Mouse (Mus musculus) heart, embryonic 16.5 days (tissue): ENCODE results near the gene Rfx1. TPM values are rescaled to one million over a fixed set of nuclear protein-coding genes. Genes with fewer than 3 reads are reported as not detected.

Source experiments
- ATAC-seq: fragments of 200-750 bp; cut with Nextera tagmentation; replicated peaks from 2 replicates; pipeline ENCODE4 v1.8.0; 2017; ENCODE audit warnings: moderate number of reproducible peaks; ENCODE audit not compliant: insufficient read depth, low FRiP score; ENCODE audit errors: extremely low read depth
- H3K27ac ChIP-seq: fragments of 300-500 bp; sonication (generic); 2 replicates; pipeline ENCODE4 v1.5.1; 2014; ENCODE audit warnings: mild to moderate bottlenecking, low read length, control low read depth, moderate library complexity
- H3K27me3 ChIP-seq: fragments of 300-500 bp; sonication (generic); 2 replicates; pipeline ENCODE4 v1.6.1; 2014; ENCODE audit warnings: low read length, mixed read lengths; ENCODE audit not compliant: control insufficient read depth, insufficient read depth
- H3K36me3 ChIP-seq: fragments of 300-500 bp; sonication (generic); 2 replicates; pipeline ENCODE4 v1.6.1; 2014; ENCODE audit not compliant: control insufficient read depth, insufficient read depth
- H3K4me1 ChIP-seq: fragments of 300-500 bp; sonication (generic); 2 replicates; pipeline ENCODE4 v1.6.1; 2014; ENCODE audit warnings: low read length, mixed read lengths; ENCODE audit not compliant: control insufficient read depth, insufficient read depth
- H3K4me2 ChIP-seq: fragments of 300-500 bp; sonication (generic); 2 replicates; pipeline ENCODE4 v1.6.1; 2014; ENCODE audit warnings: low read depth, mild to moderate bottlenecking, control low read depth, low read length
- H3K4me3 ChIP-seq: fragments of 300-500 bp; sonication (generic); 2 replicates; pipeline ENCODE4 v1.5.1; 2014; ENCODE audit warnings: mild to moderate bottlenecking, control low read depth, low read length
- H3K9ac ChIP-seq: fragments of 300-500 bp; sonication (generic); 2 replicates; pipeline ENCODE4 v1.6.1; 2014; ENCODE audit warnings: low read length, control low read depth
- H3K9me3 ChIP-seq: fragments of 300-500 bp; sonication (generic); replicated peaks from 2 replicates; pipeline ENCODE4 v1.6.1; 2016; ENCODE audit warnings: low read length; ENCODE audit not compliant: control insufficient read depth
- WGBS: fragments of 180-500 bp; shearing (Covaris S2); extraction: QIAGEN DNeasy Blood & Tissue Kit; methylation state at CpG from one replicate; pipeline ENCODE4 v1.1.7; 2014; 5-methylcytosine and 5-hydroxymethylcytosine counted together
- polyA plus RNA-seq: library from polyadenylated mRNA; unstranded; fragments of >200 nt; fragmentation: Nextera tagmentation; extraction: Ambion mirVana; gene quantifications from 2 replicates; pipeline ENCODE4 v1.2.1, GENCODE M21; 2015

Rfx1 gene
- polyA plus RNA-seq, 1 experiment from 2014 or later = 5.9 TPM

- no peak for ATAC-seq
- H3K4me1 ChIP-seq = no peaks in the 10 kb centered on the region
- no peak overlapping the region for H3K4me3 ChIP-seq
- WGBS = 88% methylated on average over 8 of the region's 8 CpGs
- no peaks in the 10 kb centered on the region for H3K27me3 ChIP-seq
- H3K9ac ChIP-seq = no peak overlapping the region
- peaks cover 19% of the 10 kb centered on the region for H3K36me3 ChIP-seq
- no peak overlapping the region for H3K27ac ChIP-seq
- no peak overlapping the region for H3K4me2 ChIP-seq
- no peaks in the 10 kb centered on the region for H3K9me3 ChIP-seq
These were observed 24.0 kb downstream of the Rfx1 start for GRCm38 (mm10) chr8:84090585-84090984.

- no peak overlapping the region for H3K9ac ChIP-seq
- H3K9me3 ChIP-seq = no peaks in the 10 kb centered on the region
- H3K4me1 ChIP-seq = no peaks in the 10 kb centered on the region
- no peak overlapping the region for H3K4me3 ChIP-seq
- no peak for ATAC-seq
- H3K4me2 ChIP-seq = no peak overlapping the region
- 75% methylated on average over 8 of the region's 8 CpGs for WGBS
- no peak overlapping the region for H3K27ac ChIP-seq
- H3K36me3 ChIP-seq = peaks cover 41% of the 10 kb centered on the region
- no peaks in the 10 kb centered on the region for H3K27me3 ChIP-seq
These were observed 29.4 kb downstream of the Rfx1 start for GRCm38 (mm10) chr8:84096061-84096460.

- peaks cover 42% of the 10 kb centered on the region for H3K36me3 ChIP-seq
- WGBS = 88% methylated on average over 7 of the region's 7 CpGs
These were observed 31.7 kb downstream of the Rfx1 start for GRCm38 (mm10) chr8:84098376-84098775.

GRCm38 (mm10) chr8:84101476-84102270, 35.0 kb downstream of the Rfx1 start:
- WGBS = 91% methylated on average over 25 of the region's 25 CpGs
- Histone ChIP-seq H3K9ac (no peak overlapping the region), H3K4me1 (peaks cover 13% of the 10 kb centered on the region), H3K9me3 (no peaks in the 10 kb centered on the region), H3K27me3 (no peaks in the 10 kb centered on the region), H3K4me3 (no peak overlapping the region), H3K27ac (no peak overlapping the region), H3K36me3 (peaks cover 27% of the 10 kb centered on the region), H3K4me2 (no peak overlapping the region)
- no peak for ATAC-seq

More at GRCm38 (mm10) chr8:84098376-84098775, 31.7 kb downstream of the Rfx1 start:
- peaks cover 4% of the 10 kb centered on the region for H3K4me1 ChIP-seq
- no peaks in the 10 kb centered on the region for H3K9me3 ChIP-seq
- no peak overlapping the region for H3K9ac ChIP-seq
- H3K4me2 ChIP-seq = no peak overlapping the region
- no peak overlapping the region for H3K4me3 ChIP-seq
- no peak for ATAC-seq
- H3K27me3 ChIP-seq = no peaks in the 10 kb centered on the region
- no peak overlapping the region for H3K27ac ChIP-seq

GRCm38 (mm10) chr8:84103601-84104000, 37.0 kb downstream of the Rfx1 start:
- H3K4me2 ChIP-seq = peak overlapping the region; percentile 80
- WGBS = 43% methylated on average over 3 of the region's 3 CpGs
- peaks cover 8% of the 10 kb centered on the region; the same call in 1 of the 2 replicates for H3K36me3 ChIP-seq
- peaks cover 13% of the 10 kb centered on the region for H3K4me1 ChIP-seq
- no peak for ATAC-seq
- peak overlapping the region; percentile 85 for H3K9ac ChIP-seq
- H3K9me3 ChIP-seq = no peaks in the 10 kb centered on the region
- H3K27ac ChIP-seq = 0 out of 2 replicates have a peak overlapping the region, but pooled peaks have one; percentile 10
- peak overlapping the region; percentile 70 for H3K4me3 ChIP-seq
- no peaks in the 10 kb centered on the region for H3K27me3 ChIP-seq

GRCm38 (mm10) chr8:84104221-84104620, 37.6 kb downstream of the Rfx1 start:
- Histone ChIP-seq H3K9ac (peak overlapping the region; percentile 85), H3K4me1 (peaks cover 13% of the 10 kb centered on the region), H3K27ac (peak overlapping the region; percentile 87), H3K36me3 (peaks cover 8% of the 10 kb centered on the region; the same call in 1 of the 2 replicates), H3K4me3 (peak overlapping the region; percentile 70), H3K4me2 (peak overlapping the region; percentile 80), H3K27me3 (no peaks in the 10 kb centered on the region), H3K9me3 (no peaks in the 10 kb centered on the region)
- peak; percentile 67 for ATAC-seq
- WGBS = under 1% methylated on average over 27 of the region's 29 CpGs

- H3K4me2 ChIP-seq = peak within 1 kb of the TSS; percentile 80
- H3K27me3 ChIP-seq = no peaks in the 10 kb centered on the region
- no peaks in the 10 kb centered on the region for H3K9me3 ChIP-seq
- ATAC-seq = peak; percentile 98
- H3K4me3 ChIP-seq = peak within 1 kb of the TSS; percentile 70
- H3K27ac ChIP-seq = peak within 1 kb of the TSS; percentile 87
- 9% methylated on average over 42 of the region's 42 CpGs for WGBS
- peaks cover 8% of the 10 kb centered on the region; the same call in 1 of the 2 replicates for H3K36me3 ChIP-seq
- H3K9ac ChIP-seq = peak within 1 kb of the TSS; percentile 85
- H3K4me1 ChIP-seq = peaks cover 13% of the 10 kb centered on the region
These were observed 38.3 kb downstream of the Rfx1 start, which contains the start of gene Dcaf15 for GRCm38 (mm10) chr8:84104697-84105609. Gene Dcaf15, minus strand, starts transcription at chr8:84104768.

- Histone ChIP-seq H3K36me3 (peaks cover 8% of the 10 kb centered on the region; the same call in 1 of the 2 replicates), H3K4me3 (no peak overlapping the region), H3K4me1 (peaks cover 13% of the 10 kb centered on the region), H3K9me3 (no peaks in the 10 kb centered on the region), H3K9ac (no peak overlapping the region), H3K4me2 (no peak overlapping the region), H3K27ac (no peak overlapping the region), H3K27me3 (no peaks in the 10 kb centered on the region)
- WGBS = 73% methylated on average over 2 of the region's 2 CpGs
- no peak for ATAC-seq
These were observed 39.0 kb downstream of the Rfx1 start for GRCm38 (mm10) chr8:84105676-84106075.
